Mouse (Mus musculus): ENCODE data around the gene Cacna1b.

Cacna1b gene

DNA sequence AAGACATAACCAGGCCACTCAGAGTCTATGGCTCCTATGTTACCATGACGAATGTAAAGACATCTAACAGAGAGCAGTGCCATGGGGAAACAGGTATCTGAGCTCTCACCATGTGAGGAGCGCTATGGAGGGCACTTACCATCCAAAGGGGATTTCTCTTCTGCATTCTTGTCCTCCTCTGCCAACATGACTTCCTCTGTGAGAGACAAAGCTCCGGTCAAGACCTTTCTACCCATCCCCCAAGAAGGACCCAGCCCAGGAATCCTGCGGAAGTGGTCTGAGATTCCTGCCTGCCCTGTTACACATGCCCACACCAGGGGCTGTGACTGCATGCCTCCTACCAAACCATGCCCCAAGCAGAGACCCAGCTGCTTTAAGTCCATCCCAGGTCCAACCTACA, 44.0 kb downstream of the Cacna1b start:
- no peak for DNase-seq (ENCODE audit: low spot score in 2 of 2)

DNA sequence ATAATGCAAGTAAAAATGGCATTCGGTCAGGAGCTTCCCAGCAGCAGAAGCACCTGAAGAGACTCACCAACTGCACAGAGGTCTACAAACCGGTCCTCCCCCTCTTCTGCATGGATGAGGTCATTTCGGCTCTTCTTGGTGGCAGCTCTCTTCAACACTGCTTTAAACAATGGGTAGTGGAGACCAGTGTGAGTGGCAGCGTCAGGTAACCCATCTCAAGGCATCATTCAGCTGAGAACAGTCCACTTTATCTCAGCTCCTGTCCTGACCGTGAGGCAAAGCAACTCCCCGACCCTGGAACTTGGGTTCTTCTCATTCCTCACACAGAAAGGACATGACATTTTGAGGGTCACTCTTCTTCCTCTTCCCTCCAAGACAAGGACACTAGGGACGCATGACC, 45.0 kb downstream of the Cacna1b start:
- no peak for DNase-seq (ENCODE audit: low spot score in 2 of 2)

DNA sequence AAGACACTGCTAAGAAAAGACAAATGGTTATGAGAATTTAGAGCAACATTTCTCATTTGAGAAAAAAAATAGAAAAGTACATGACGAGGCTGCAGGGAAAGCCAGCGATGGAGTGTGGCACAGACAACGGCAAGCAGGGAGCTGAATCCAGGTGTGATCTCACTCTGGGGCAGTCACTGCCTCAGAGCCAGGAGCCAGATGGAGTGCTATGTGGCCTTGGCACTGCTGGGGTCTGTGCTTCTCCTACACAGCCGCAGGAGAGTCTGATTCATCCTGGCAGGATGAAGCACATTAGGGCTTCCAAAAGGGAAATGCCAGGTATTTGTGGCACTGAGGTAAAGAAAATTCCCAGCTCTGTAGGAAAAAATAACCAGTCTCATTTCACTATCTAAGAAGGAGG, 45.5 kb downstream of the Cacna1b start:
- DNase-seq (ENCODE audit: low spot score in 2 of 2), result no peak

DNA sequence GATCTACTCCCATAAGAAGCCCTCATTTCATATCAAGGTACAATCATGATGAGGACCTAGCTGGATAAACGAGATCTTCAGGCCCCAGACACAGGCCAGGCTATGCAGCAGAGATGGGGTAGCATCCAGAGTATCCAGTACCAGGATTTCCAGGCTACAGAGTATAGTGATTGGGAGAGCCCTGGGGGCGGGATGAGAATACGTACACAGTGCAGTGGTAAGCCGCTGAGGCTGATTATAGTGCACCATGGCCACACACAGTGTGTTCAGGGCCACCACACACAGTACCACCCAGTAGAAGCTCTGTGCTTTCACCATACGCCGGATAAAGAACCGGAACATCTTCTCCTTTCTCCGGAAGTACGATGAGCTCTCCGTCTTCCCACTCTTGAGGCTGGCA, 57.0 kb downstream of the Cacna1b start:
- no peak for DNase-seq (ENCODE audit: low spot score in 2 of 2)

DNA sequence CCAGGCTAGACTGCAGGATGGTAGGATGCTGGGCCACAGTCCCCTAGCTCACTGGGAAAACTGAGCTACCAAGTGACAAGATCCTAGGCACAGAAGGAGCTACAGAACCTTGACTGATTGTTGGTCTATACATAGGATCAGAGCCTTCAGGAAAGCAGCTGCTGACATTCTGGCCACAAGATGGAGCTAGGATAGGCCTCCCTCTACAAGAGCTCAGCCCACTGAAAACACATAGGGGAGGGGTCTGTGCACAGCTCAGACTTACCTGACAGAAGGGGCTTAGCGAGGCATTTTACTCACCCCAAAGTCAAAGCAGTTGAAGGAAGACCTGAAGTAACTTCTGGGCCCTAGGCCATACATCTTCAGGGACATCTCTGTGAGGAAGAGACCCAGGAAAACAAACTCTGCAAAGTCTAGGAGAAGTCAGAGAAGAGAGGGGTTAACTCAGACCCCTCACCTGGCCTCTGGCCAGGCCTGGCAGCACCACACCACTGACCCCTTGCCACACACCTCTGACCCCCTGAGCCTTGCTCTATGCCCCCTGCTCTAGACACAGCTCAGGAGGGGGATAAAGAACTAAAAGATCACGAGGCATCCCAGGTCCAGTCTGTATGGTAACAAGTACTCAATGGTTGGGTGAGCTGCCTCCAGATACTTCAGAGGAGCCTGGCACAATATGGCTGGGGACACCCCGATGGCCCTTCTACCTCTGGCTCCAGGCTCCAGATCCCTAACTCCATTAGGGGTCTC, 60.6 kb downstream of the Cacna1b start:
- DNase-seq (ENCODE audit: low spot score in 2 of 2), result no peak

DNA sequence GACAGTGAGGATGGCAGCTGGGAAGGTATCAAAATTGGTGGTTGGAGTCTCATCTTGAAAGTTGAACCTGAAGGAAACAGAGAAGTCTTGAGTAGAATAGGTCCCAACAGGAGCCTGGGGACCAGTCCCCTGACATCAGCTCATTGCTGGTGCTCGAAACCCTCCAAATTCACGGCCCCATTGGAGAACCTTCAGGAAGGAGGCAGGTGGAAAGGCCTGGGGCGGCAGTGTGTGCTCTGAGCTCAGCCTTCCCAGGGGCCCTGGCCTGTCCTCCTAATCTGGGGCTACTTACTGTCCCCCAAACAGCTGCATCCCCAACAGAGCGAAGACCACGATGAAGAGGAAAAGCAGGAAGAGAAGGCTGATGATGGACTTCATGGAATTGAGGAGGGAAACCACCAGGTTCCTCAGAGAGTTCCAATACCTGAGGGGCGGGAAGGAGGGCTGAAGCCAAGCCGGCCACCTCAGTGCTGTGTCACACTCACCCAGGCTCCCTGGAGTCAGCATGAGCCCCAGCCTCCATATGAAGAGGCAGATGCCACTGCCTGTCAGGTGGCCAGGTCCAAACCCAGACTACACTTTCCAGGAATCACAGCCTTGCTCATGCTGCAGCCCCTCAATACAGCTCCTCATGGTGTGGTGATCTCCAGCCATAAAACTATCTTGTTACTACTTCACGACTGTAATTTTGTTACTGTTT, 65.5 kb downstream of the Cacna1b start:
- no peak for DNase-seq (ENCODE audit: low spot score in 2 of 2)

DNA sequence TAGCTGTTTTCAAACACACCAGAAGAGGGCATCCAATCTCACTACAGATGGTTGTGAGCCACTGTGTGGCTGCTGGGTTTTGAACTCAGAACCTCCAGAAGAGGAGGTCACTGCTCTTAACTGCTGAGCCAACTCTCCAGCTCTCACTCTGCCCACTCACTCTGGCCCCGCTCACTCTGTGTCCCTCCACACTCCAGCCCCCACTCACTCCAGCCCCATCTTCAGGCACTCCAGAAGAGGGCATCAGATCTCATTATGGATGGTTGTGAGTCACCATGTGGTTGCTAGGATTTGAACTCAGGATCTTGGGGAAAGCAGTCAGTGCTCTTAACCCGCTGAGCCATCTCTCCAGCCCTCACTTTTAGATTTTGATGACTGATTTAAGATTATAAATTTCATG, 70.6 kb downstream of the Cacna1b start:
- DNase-seq (ENCODE audit: low spot score in 2 of 2), result no peak

DNA sequence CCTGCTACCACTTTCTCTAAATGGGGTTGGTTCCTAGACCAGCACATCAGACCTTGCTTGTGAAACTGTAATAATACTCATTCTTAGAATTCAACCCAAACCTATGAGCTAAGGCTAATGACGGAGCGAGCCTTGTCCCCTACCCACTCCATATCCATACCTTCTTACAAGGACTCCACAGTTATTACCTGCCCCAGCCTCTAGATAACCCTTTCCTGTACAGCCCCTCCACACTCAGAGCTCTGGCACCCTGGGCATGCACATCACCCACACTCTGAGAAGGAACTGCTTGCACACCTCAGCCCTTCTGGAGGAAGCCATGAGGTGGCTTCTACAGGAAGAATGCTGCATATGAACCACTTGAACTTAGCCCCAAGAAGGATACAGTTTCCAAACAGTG, 72.6 kb downstream of the Cacna1b start:
- DNase-seq (ENCODE audit: low spot score in 2 of 2), result no peak

DNA sequence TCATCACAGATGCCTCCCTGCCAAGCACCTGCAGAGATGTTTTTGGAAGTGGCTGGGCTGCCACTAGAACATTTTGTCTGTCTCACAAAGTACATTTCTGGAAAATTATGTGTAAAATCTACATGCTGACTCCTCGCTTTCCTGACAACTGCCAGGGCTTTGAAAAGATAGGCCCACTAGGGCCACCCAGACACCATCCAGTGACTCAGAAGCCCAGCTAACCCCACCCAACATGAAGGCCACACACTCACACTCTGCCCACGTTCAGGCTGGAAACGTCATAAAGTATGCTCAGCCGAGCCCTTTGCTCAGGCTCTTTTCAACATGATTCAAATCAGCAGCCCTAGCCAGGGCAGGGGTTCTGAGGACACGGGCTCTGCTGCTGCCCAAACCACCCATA, 77.6 kb downstream of the Cacna1b start:
- no peak for DNase-seq (ENCODE audit: low spot score in 2 of 2)

DNA sequence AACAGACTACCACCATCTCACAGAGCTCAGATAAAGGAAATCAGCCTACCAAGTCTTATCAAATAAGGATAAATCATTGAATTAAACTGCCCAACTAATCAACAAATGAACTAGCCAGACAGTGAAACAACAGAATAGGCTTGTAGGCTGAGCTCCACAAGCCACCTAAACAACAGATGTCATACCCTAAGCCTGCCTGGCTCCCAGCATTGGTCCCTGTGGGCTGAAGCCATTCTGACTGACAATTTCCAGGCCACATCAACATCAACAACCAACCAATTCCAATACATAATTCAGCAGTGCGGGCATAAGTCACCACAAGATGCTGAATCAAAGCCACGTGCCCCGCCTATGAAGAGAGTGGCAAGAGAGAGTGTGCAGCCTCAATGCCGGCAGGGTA, 78.2 kb downstream of the Cacna1b start:
- no peak for DNase-seq (ENCODE audit: low spot score in 2 of 2)

DNA sequence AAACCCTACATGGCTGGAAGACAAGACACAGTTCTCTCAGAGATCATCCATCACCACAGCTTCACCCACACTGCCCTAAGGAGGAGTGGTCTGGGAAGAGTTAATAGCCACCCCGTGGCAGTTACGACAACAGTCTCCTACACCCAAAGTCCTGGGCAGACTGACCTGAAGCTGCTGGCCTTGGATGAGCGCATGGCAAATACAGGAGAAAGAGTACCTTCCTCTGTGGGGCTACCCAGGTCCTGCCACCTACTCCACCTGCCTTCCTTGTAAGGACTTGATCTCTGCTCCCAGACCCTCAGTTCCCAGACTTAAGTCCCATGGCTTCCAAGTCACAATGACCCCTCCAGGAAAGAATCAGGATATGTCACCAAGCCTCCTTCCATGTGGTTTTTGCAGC, 79.7 kb downstream of the Cacna1b start:
- no peak for DNase-seq (ENCODE audit: low spot score in 2 of 2)

DNA sequence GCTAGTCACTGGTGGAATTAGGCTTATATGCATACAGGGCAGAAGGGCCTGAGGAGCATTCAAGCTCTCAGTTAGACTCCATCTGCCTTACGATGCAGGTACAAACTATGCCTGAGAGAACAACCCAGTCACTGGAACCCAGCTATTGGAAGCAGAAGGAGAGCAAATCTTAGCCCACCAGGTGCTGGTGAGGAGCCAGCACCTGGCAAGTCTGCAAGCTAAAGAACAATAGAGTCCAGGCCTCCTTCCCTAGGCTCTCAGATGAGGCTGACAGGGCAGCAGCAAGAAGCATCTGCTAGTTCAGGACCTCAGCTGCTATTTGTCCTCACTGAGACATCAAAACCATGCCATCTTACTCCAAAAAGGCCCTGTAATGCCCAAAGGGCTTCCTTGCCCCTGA, 82.2 kb downstream of the Cacna1b start:
- no peak for DNase-seq (ENCODE audit: low spot score in 2 of 2)

DNA sequence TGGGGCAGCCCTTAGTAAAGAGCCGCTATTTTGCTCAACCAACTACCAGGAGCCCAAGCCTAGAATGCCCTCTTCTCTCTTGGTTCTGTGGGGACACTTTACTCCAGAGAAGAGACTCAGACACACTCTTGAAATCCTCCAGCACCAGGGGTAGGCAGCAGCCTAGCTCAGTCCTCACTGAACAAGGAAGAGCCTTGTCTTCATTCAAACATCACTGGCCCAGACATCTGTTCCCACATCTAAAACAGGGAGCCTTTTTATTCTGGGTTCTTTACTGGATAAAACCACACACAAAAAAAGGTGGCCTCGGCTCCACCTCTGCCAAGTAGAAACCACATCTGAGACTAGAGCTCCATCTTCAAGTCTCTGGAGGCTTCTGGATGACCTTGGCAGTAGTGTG, 82.8 kb downstream of the Cacna1b start:
- DNase-seq (ENCODE audit: low spot score in 2 of 2), result no peak

DNA sequence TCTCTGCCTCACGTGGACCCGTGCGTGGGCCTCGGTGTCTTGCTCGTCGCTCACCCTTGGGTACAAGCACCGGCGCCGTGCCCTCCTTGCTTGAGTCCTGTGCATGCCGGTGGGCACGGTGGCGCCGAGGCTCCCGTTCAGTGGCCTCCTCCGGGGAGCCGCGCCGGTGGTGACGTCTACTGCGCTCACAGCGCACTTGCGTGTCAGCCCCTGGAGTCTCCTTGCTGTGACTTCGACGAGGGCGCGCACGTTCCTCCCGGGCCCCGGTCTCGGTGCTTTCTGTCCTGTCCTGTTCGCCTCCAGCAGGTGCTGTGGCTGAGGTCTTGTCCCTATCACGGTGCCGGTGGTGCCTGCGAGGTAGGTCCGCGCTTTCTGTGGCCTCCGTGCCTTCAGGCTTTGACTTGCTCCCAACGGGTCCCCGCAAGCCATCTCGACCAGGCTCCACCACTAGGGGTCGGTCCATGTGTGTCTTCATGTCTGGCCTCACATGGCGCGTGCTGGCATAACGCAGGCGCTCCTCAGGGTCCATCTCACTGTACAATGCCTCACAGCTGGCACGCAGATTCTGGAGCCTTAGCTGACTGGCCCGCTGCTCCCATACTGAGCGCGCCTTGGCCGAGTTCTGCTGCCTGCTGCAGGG, 83.8 kb downstream of the Cacna1b start:
- DNase-seq (ENCODE audit: low spot score in 2 of 2), result no peak

DNA sequence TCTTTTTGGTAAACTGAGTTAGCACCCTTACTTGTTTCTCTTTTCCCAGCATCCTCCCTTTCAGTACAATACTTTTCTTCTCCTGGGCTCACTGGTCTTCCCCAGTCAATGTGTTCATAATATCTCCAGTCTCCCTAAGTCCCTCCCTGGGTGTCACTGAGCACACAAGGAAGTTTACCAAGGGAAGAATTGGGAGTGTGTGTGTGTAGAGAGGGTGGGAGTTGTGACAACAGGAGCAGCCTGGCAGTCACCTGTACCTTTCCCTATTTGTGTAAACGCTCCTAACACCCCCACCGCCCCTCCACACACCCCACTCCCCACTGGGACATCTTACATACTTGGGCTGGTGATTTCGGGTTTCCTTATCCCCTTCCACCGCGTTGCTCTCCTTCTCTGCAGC, 84.4 kb downstream of the Cacna1b start:
- no peak for DNase-seq (ENCODE audit: low spot score in 2 of 2)

DNA sequence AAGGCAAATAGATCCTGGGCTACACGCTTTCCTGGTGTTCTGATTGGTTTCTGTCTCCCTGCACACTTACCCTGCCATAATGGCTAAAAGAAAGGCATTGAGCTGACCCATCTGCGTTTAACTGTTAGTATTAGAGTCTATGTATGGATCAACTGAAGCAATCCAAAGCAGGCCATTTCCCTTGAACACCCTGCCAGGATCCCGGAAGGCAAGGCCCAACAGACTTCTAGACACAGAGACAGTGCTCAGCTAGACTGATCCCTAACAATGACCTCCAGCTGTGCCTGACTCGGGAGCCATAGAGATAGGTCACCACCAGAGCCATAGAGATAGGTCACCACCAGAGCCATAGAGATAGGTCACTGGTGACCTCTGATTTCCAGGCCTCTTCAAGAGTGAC, 84.8 kb downstream of the Cacna1b start:
- no peak for DNase-seq (ENCODE audit: low spot score in 2 of 2)

DNA sequence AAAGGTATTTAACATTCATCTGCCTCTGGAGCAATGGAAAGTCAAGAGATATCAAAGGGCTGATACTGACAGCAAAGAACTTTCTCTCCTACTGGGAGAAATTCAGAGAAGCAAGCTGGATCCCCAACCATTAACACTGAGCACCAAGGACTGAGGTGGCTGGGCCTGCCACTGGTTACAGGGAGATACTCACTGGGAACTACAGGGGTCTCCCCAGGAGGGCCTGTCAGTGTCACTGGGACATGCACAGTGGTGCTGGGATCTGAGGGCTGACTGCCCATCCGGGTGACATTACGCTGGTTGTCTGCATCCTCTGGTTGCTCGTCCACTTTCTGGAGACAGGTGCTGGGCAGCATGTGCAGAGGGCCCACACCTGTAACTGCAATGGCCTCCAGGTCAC, 85.3 kb downstream of the Cacna1b start:
- DNase-seq (ENCODE audit: low spot score in 2 of 2), result no peak

DNA sequence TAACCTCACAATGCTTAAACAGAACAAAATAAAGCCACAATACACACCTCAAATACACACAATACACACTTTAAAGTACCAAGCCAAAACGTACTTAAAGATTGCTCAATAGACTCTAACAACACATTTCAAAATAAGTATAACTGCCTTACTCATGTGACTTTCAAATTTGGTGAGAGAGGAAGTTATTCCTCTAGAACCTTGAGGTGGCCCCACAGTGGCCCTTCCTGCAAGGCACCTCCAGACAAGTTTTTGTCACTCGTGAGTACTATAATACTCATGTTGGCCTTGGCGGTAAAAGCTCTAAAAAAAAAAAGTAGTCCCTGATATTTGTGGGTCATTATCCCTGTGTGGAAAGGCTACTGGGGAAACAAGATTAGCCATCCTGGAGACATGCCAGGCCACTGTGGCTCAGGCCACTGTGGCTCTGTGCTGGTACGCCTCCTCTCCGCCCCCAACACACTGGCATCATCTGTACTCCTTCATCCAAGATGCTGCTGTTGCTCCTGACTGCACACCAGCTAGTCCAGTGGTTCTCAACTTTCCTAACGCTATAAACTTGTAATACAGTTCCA, 88.4 kb downstream of the Cacna1b start:
- DNase-seq (ENCODE audit: low spot score in 2 of 2), result no peak

DNA sequence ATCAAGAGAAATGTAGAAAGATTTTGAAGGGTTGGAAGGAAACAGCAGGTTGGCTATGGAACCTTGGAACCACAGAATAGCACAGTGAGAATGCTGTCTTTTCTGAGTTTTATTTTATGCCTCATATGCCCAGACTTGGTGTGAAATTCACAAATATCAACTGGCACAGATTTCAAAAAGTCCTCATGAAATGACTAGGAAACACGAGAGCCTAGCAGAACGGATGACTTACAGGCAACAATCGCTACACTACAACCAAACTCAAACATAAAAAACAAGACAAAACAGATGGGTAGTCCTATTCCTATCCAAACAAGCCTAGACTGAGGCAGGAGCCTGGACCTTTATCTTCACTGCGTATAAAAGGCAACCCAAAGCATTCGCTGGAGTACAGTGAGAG, 94.4 kb downstream of the Cacna1b start:
- no peak for DNase-seq (ENCODE audit: low spot score in 2 of 2)

DNA sequence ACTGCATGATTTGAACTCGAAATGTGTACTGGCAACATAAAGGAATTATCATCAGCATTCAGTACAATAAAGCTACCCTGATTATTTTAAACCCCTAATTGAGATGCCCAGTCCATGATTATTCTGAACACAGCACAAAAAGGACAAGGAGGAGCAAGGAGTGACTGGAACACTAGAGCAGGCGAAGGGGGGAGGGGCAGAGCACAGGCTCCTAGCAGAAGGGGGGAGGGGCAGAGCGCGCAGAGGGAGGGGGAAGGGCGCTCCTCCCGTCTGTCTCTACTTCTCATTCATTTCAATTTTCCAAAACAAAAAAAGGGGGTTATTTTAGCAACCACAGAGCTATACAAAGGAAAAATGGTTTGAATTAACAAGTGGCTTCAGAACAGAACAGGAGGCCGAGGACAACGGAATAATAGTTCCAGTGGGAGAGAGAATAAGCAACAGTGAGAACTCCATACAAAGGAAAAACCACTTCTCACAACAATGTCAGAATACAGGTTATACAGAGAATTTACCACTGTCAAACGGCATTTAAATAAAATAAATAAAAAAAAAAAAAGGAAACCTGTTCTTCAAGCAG, 98.2 kb downstream of the Cacna1b start:
- DNase-seq (ENCODE audit: low spot score in 2 of 2), result no peak

DNA sequence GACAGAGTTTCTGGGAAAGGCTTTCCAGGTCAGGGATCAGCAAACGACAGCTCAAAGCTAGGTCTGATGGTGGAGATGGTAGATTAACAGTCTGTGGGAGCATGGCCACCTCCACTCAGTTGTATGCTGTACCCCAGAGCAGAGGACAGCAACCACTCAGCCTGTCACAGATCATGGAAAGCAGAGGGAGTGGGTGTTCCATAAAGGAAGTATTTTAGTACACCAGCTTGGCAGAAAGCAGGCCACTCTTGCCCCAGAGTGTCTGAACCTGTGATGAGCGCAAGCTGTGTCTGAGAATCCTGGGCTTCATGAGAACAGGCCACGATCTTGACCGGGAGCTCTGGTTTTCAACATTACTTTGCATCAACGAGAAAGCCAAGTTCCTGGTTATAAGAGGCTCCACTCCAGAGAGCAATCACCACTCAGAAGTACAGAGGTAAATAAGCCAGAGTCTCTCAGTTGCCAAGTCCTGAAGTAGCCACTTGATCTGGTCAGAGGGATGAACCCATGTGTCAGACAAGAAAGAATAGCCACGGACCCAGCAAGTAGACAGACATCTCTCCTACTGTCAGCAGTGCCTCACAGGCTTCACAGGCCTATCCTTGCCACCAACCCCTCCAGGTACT, 103.7 kb downstream of the Cacna1b start:
- DNase-seq (ENCODE audit: low spot score in 2 of 2), result no peak

DNA sequence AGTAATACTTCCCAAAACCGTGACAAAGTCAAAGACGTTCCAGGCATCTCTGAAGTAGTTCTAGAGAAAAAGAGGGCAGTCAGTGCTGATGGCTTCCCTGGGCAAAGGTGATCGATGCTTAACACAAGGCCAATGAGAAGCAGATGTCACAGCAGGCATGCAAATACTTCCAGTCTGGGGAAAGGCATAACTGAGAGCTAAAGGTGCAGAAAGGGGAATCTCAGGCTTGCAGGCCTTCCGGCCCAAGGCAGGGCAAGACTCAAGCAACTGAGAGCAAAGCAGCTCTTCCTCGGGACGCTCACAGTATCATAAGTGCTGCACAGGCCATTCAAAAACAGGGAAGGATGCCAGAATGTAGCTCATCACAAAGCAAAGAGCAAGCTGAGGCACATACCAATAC, 114.4 kb downstream of the Cacna1b start:
- no peak for DNase-seq (ENCODE audit: low spot score in 2 of 2)
